Mouse (Mus musculus) limb, embryonic 10.5 days (tissue): Measurements from ENCODE around the gene Zmynd8. TPM values are rescaled to one million over a fixed set of nuclear protein-coding genes. Genes with fewer than 3 reads are reported as not detected.
A peak's percentile ranks its signal among the peaks of the same experiment; 100 is the strongest.

Source experiments
- DNase-seq: peaks from one replicate; pipeline ENCODE4 v3.0.0-alpha.2; 2017; ENCODE audit warnings: low spot score
- H3K27ac ChIP-seq: fragments of 300-500 bp; sonication (generic); 2 replicates; pipeline ENCODE4 v1.5.1; 2016; ENCODE audit warnings: mild to moderate bottlenecking
- H3K27me3 ChIP-seq: fragments of 300-500 bp; sonication (generic); 2 replicates; pipeline ENCODE4 v1.6.1; 2016; ENCODE audit warnings: low read depth, mild to moderate bottlenecking; ENCODE audit not compliant: poor library complexity, severe bottlenecking
- H3K36me3 ChIP-seq: fragments of 300-500 bp; sonication (generic); 2 replicates; pipeline ENCODE4 v1.6.1; 2016; ENCODE audit warnings: mild to moderate bottlenecking, moderate library complexity
- H3K4me1 ChIP-seq: fragments of 300-500 bp; sonication (generic); 2 replicates; pipeline ENCODE4 v1.6.1; 2016
- H3K4me3 ChIP-seq: fragments of 300-500 bp; sonication (generic); 2 replicates; pipeline ENCODE4 v1.5.1; 2016; ENCODE audit warnings: mild to moderate bottlenecking, moderate library complexity
- H3K9me3 ChIP-seq: fragments of 300-500 bp; sonication (generic); replicated peaks from 2 replicates; pipeline ENCODE4 v1.6.1; 2016; ENCODE audit warnings: mild to moderate bottlenecking
- WGBS: fragments of 180-500 bp; shearing (Covaris S2); methylation state at CpG from one replicate; pipeline ENCODE4 v1.1.7; 2016; 5-methylcytosine and 5-hydroxymethylcytosine counted together
- polyA plus RNA-seq: library from polyadenylated mRNA; unstranded; fragments of >200 nt; fragmentation: Nextera tagmentation; extraction: Ambion mirVana; gene quantifications from 2 replicates; pipeline ENCODE4 v1.2.1, GENCODE M21; 2016

Zmynd8 gene
- polyA plus RNA-seq, 1 experiment from 2014 or later: 59.5 TPM

GRCm38 (mm10) chr2:165883846-165884576 is 14.8 kb downstream of the Zmynd8 start:
- Histone ChIP-seq H3K4me3 (peak overlapping the region; percentile 45), H3K36me3 (no peaks in the 10 kb centered on the region; the same call in 1 of the 2 replicates), H3K4me1 (peaks cover 100% of the 10 kb centered on the region), H3K27me3 (no peaks in the 10 kb centered on the region), H3K9me3 (no peaks in the 10 kb centered on the region), H3K27ac (peak overlapping the region; percentile 98)
- no peak for DNase-seq
- 30% methylated on average over 11 of the region's 11 CpGs for WGBS

DNA sequence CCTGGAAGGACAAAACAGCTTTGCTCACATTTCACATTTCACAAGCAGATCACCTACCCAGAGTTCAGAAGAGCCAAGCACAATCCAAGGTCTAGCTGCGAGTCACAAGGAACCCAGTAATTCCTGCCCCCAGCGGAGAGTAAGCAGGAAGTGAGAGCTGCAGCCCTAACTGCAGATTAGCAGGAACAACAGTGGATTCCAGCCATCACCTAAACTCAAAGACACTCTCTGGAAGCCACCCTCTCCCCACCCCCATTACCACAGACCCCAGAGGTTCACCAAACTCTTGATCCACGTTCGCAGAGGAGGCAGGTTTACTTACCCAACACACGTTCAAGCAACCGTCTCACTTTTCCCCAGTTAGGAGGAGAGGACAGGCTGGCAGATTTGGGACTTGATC is 15.8 kb downstream of the Zmynd8 start:
- no peaks in the 10 kb centered on the region for H3K9me3 ChIP-seq
- peaks cover 100% of the 10 kb centered on the region for H3K4me1 ChIP-seq
- peak overlapping the region; percentile 98 for H3K27ac ChIP-seq
- H3K36me3 ChIP-seq: no peaks in the 10 kb centered on the region; the same call in 1 of the 2 replicates
- peak overlapping the region; percentile 45 for H3K4me3 ChIP-seq
- 23% methylated on average over 6 of the region's 6 CpGs for WGBS
- no peak for DNase-seq
- H3K27me3 ChIP-seq: no peaks in the 10 kb centered on the region

- Histone ChIP-seq H3K4me3 (peak overlapping the region; percentile 45), H3K9me3 (no peaks in the 10 kb centered on the region), H3K36me3 (peaks cover 4% of the 10 kb centered on the region), H3K27me3 (no peaks in the 10 kb centered on the region), H3K27ac (peak overlapping the region; percentile 98), H3K4me1 (peaks cover 100% of the 10 kb centered on the region)
- WGBS: 15% methylated on average over 13 of the region's 13 CpGs
- DNase-seq: peak; percentile 57
Measured at GRCm38 (mm10) chr2:165881585-165882431, 17.0 kb downstream of the Zmynd8 start.

DNA sequence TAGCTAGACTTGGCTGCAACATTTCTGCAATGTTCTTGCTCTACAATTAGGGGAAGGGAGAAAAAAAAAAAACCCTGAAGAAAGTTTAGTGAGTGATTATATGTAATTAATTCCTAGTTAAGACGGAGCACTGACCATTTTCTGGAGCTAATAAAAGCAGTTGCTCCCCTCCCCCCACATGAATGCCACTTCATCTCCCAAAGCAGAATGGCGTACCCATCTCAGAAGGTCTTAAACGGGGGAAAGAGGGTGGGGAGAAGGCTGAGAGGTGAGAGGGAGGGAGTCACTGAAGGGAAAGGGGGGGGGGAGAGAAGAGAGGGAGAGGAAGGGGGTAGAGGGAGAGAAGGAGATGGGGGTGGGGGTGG is 17.6 kb downstream of the Zmynd8 start:
- no peak for DNase-seq
- Histone ChIP-seq H3K27me3 (no peaks in the 10 kb centered on the region), H3K4me1 (peaks cover 100% of the 10 kb centered on the region), H3K9me3 (no peaks in the 10 kb centered on the region), H3K4me3 (peak overlapping the region; percentile 45), H3K27ac (peak overlapping the region; percentile 98), H3K36me3 (peaks cover 10% of the 10 kb centered on the region)
- 0% methylated on average over 3 of the region's 3 CpGs for WGBS

- Histone ChIP-seq H3K9me3 (no peaks in the 10 kb centered on the region), H3K4me1 (peaks cover 100% of the 10 kb centered on the region), H3K36me3 (peaks cover 11% of the 10 kb centered on the region), H3K27ac (peak overlapping the region; percentile 98), H3K27me3 (no peaks in the 10 kb centered on the region), H3K4me3 (peak overlapping the region; percentile 45)
- WGBS: 7% methylated on average over 15 of the region's 15 CpGs
- DNase-seq: peak; percentile 70
Measured at GRCm38 (mm10) chr2:165880501-165881182, 18.2 kb downstream of the Zmynd8 start.

GRCm38 (mm10) chr2:165879403-165880178 is 19.2 kb downstream of the Zmynd8 start:
- Histone ChIP-seq H3K27me3 (no peaks in the 10 kb centered on the region), H3K9me3 (no peaks in the 10 kb centered on the region), H3K4me1 (peaks cover 100% of the 10 kb centered on the region), H3K27ac (peak overlapping the region; percentile 98), H3K36me3 (peaks cover 18% of the 10 kb centered on the region), H3K4me3 (peak overlapping the region; percentile 45)
- 12% methylated on average over 16 of the region's 16 CpGs for WGBS
- peak; percentile 42 for DNase-seq

DNA sequence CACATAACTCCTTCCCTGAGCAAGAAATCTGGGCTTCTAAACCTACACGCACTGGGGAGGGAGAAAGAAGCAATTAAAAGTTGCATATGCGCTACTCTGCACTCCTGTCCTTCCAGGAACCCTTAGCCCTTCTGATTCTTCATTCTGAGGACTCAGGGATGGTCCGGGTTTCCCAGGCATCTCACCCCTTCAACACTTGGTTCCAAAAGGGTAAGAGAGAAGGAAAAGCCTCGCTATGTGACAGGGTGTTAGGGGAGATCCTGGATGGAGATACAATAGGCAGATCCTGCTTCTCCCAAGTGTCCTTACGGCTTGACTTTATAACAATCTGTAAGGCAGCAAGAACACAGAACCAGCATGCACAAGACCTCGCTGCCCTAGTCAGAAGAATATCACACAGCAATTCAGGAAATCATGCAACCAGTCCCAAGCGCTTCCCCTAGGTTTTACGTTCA is 19.9 kb downstream of the Zmynd8 start:
- peaks cover 24% of the 10 kb centered on the region for H3K36me3 ChIP-seq
- H3K27ac ChIP-seq: peak overlapping the region; percentile 98
- DNase-seq: peak; percentile 40
- 27% methylated on average over 8 of the region's 8 CpGs for WGBS
- H3K4me1 ChIP-seq: peaks cover 100% of the 10 kb centered on the region
- no peaks in the 10 kb centered on the region for H3K9me3 ChIP-seq
- no peaks in the 10 kb centered on the region for H3K27me3 ChIP-seq
- peak overlapping the region; percentile 45 for H3K4me3 ChIP-seq

- peaks cover 32% of the 10 kb centered on the region for H3K36me3 ChIP-seq
- peaks cover 100% of the 10 kb centered on the region for H3K4me1 ChIP-seq
- no peak overlapping the region for H3K4me3 ChIP-seq
- no peaks in the 10 kb centered on the region for H3K9me3 ChIP-seq
- H3K27me3 ChIP-seq: no peaks in the 10 kb centered on the region
- DNase-seq: no peak
- WGBS: 13% methylated on average over 10 of the region's 10 CpGs
- peak overlapping the region; percentile 98 for H3K27ac ChIP-seq
Measured at GRCm38 (mm10) chr2:165878021-165878585, 20.7 kb downstream of the Zmynd8 start.

DNA sequence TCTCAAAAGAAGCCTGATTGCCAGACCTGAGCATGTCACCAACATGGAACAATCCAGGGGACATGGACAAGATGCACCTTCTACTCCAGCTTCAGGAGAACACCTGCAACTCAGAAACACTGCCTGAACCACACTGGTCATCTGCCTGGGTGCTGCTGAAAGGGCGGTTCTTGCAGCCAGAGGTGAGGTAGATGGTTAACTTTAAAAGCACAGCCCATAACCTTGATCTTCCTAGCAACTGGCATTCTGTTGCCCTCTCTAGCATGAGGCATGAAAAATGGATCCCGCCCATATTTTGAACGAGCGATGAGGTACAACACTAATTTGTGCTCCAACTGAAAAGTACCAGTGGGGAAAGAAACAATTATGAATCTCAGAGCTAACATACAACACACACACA is 21.6 kb downstream of the Zmynd8 start:
- no peak overlapping the region for H3K4me3 ChIP-seq
- H3K4me1 ChIP-seq: peaks cover 93% of the 10 kb centered on the region
- WGBS: 74% methylated on average over 4 of the region's 4 CpGs
- no peaks in the 10 kb centered on the region for H3K9me3 ChIP-seq
- no peaks in the 10 kb centered on the region for H3K27me3 ChIP-seq
- peak overlapping the region; percentile 98 for H3K27ac ChIP-seq
- peaks cover 39% of the 10 kb centered on the region for H3K36me3 ChIP-seq
- no peak for DNase-seq

DNA sequence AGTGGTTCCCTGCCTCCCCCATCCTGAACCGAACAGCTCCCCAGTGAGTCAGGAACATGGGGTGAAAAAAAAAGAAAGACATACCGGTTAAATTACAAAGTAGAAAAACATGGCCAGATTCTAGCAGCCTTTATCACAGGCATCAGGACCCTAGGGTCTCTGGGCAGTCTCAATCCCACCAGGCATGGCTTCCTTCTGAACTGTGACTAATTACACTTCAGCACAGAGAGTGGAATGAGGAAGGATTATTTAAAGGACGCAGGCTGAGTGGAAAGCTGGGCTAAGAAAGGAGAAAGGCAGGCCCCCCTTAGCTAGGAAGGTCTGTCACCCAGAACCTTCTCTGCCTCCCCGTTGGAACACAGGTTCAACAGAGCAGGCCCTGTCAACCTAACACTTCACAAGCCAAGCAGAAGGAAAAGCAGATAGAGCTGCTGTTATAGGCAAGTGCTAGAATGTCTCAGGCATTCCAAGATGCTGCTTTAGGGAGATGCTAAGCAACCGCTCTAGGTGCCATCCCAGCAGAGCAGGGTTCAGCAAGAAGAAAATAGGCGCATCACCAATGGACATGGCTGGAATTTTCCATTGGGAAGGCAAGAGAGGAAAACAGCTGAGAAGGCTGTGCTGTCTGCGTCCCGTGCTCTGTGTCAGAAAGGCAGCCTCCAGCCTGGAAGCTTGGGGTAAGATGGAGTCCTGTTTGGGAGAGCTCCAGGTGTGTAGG is 22.5 kb downstream of the Zmynd8 start:
- Histone ChIP-seq H3K4me3 (no peak overlapping the region), H3K4me1 (peaks cover 85% of the 10 kb centered on the region), H3K27me3 (no peaks in the 10 kb centered on the region), H3K36me3 (peaks cover 45% of the 10 kb centered on the region), H3K9me3 (no peaks in the 10 kb centered on the region), H3K27ac (peak overlapping the region; percentile 98)
- no peak for DNase-seq
- 36% methylated on average over 8 of the region's 8 CpGs for WGBS

GRCm38 (mm10) chr2:165875406-165875955 is 23.3 kb downstream of the Zmynd8 start:
- no peaks in the 10 kb centered on the region for H3K27me3 ChIP-seq
- H3K4me1 ChIP-seq: peaks cover 76% of the 10 kb centered on the region
- DNase-seq: no peak
- no peaks in the 10 kb centered on the region for H3K9me3 ChIP-seq
- H3K36me3 ChIP-seq: peaks cover 52% of the 10 kb centered on the region
- H3K4me3 ChIP-seq: peak overlapping the region; percentile 31
- WGBS: 6% methylated on average over 13 of the region's 13 CpGs
- peak overlapping the region; percentile 98 for H3K27ac ChIP-seq
